ENCODE assay signal across 10 mouse cellular contexts in genomic region chr11:49764023-49764422, GRCm38 (mm10). TPM values are rescaled to one million over a fixed set of nuclear protein-coding genes. Genes with fewer than 3 reads are reported as not detected.
A peak's percentile ranks its signal among the peaks of the same experiment; 100 is the strongest.
DNase-seq lines count a peak whose midpoint lies in the region; ATAC-seq and TF ChIP-seq lines count a peak whose summit lies in the region.
"Had no signal": no experiment of that assay in that cellular context is flagged by ENCODE, and none has a peak within 500 bp of the region (broad histone marks: within the 10 kb centered on the region; RNA-seq: fewer than 3 reads in every experiment).

No protein-coding gene starts in this region.

- H3K36me3 ChIP-seq in liver, embryonic 13.5 days: no peaks in the 10 kb centered on the region
- no peaks in the 10 kb centered on the region for H3K36me3 ChIP-seq in liver, postnatal 0 days (replicated peaks; ENCODE audit: insufficient read depth, low read length)
- H3K36me3 ChIP-seq in embryonic facial prominence, embryonic 14.5 days (ENCODE audit: control insufficient read depth, insufficient read depth, low read length): no peaks in the 10 kb centered on the region
- no peaks in the 10 kb centered on the region for H3K36me3 ChIP-seq in limb, embryonic 14.5 days (ENCODE audit: control insufficient read depth, insufficient read depth, low read length)

- no peak for TF ChIP-seq EP300 in liver, postnatal 0 days (IDR thresholded peaks at IDR 0.05; ENCODE audit: low read depth)

- no peak for DNase-seq in gastrocnemius, adult 2 months
- no peak for DNase-seq in gastrocnemius, postnatal 36 days
- no peak for DNase-seq in liver, embryonic 13.5 days
- no peak for DNase-seq in liver, postnatal 0 days
- DNase-seq in embryonic facial prominence, embryonic 14.5 days (ENCODE audit: low spot score): no peak
- no peak for DNase-seq in limb, embryonic 14.5 days (ENCODE audit: low spot score)
- DNase-seq in cerebellum, adult 9-10 months: no peak
- DNase-seq in adrenal gland, postnatal 25 days: no peak

- H3K27ac ChIP-seq in gastrocnemius, adult 2 months: peak overlapping the region; percentile 52
- no peak overlapping the region for H3K27ac ChIP-seq in liver, embryonic 13.5 days
- H3K27ac ChIP-seq in liver, postnatal 0 days (ENCODE audit: low read depth): no peak overlapping the region
- peak overlapping the region; percentile 81 for H3K27ac ChIP-seq in embryonic facial prominence, embryonic 14.5 days (replicated peaks; ENCODE audit: low read depth, low read length)
- peak overlapping the region; percentile 85 for H3K27ac ChIP-seq in limb, embryonic 14.5 days (replicated peaks; ENCODE audit: low read depth, low read length)

- peak overlapping the region; percentile 37; the same call in 1 of the 2 replicates for H3K4me2 ChIP-seq in liver, embryonic 13.5 days
- H3K4me2 ChIP-seq in liver, postnatal 0 days (ENCODE audit: low read depth, low read length): no peak overlapping the region
- H3K4me2 ChIP-seq in embryonic facial prominence, embryonic 14.5 days (ENCODE audit: low read depth, low read length): 0 out of 2 replicates have a peak overlapping the region, but pooled peaks have one; percentile 10
- no peak overlapping the region; the same call in 1 of the 2 replicates for H3K4me2 ChIP-seq in limb, embryonic 14.5 days (replicated peaks; ENCODE audit: low read depth, low read length, severe bottlenecking)
- H3K4me2 ChIP-seq: midbrain, embryonic 11.5 days had no signal

- H3K4me1 ChIP-seq in liver, embryonic 13.5 days (replicated peaks): peaks cover 31% of the 10 kb centered on the region
- H3K4me1 ChIP-seq in liver, postnatal 0 days (ENCODE audit: insufficient read depth): peaks cover 11% of the 10 kb centered on the region; the same call in 1 of the 2 replicates
- H3K4me1 ChIP-seq in embryonic facial prominence, embryonic 14.5 days (ENCODE audit: control insufficient read depth, insufficient read depth, low read length): peaks cover 30% of the 10 kb centered on the region
- H3K4me1 ChIP-seq in limb, embryonic 14.5 days (ENCODE audit: control insufficient read depth, insufficient read depth, low read length): peaks cover 30% of the 10 kb centered on the region

- peak overlapping the region; percentile 23; the same call in 1 of the 2 replicates for H3K4me3 ChIP-seq in gastrocnemius, adult 2 months
- H3K4me3 ChIP-seq in liver, embryonic 13.5 days (replicated peaks): no peak overlapping the region
- no peak overlapping the region for H3K4me3 ChIP-seq in liver, postnatal 0 days (ENCODE audit: low read depth, low read length)
- no peak overlapping the region for H3K4me3 ChIP-seq in embryonic facial prominence, embryonic 14.5 days (ENCODE audit: low read depth, low read length)
- H3K4me3 ChIP-seq in limb, embryonic 14.5 days (replicated peaks; ENCODE audit: low read length): no peak overlapping the region

- WGBS in liver, embryonic 13.5 days (ENCODE audit: insufficient replicate concordance): 49% methylated on average over 4 of the region's 4 CpGs
- WGBS in liver, postnatal 0 days (ENCODE audit: insufficient replicate concordance): 35% methylated on average over 4 of the region's 4 CpGs
- 30% methylated on average over 4 of the region's 4 CpGs for WGBS in embryonic facial prominence, embryonic 14.5 days
- WGBS in limb, embryonic 14.5 days: 45% methylated on average over 4 of the region's 4 CpGs

- no peak for TF ChIP-seq POLR2A in limb, embryonic 14.5 days (IDR thresholded peaks at IDR 0.05; ENCODE audit: borderline replicate concordance, extremely low read depth, insufficient read depth, insufficient read length)

- no peak for ATAC-seq in liver, embryonic 13.5 days (ENCODE audit: low read depth)
- ATAC-seq in liver, postnatal 0 days: no peak
- peak; percentile 7; the same call in 1 of the 2 replicates for ATAC-seq in embryonic facial prominence, embryonic 14.5 days (ENCODE audit: low read depth)
- peak; percentile 0; the same call in 1 of the 2 replicates for ATAC-seq in limb, embryonic 14.5 days (ENCODE audit: low FRiP score, low read depth)
- ATAC-seq: inflammation-experienced regulatory T-cells, adult 6 months had no signal

- intact Hi-C loops in gastrocnemius, adult 2 months (cut with DNase I): no loop called here
- intact Hi-C loops in gastrocnemius, postnatal 36 days (cut with DNase I): no loop called here

- H3K9ac ChIP-seq in liver, embryonic 13.5 days: no peak overlapping the region
- no peak overlapping the region for H3K9ac ChIP-seq in liver, postnatal 0 days (replicated peaks)
- H3K9ac ChIP-seq in embryonic facial prominence, embryonic 14.5 days (ENCODE audit: low read depth, low read length): no peak overlapping the region
- no peak overlapping the region for H3K9ac ChIP-seq in limb, embryonic 14.5 days (ENCODE audit: low read depth, low read length, severe bottlenecking)

- no peaks in the 10 kb centered on the region for H3K9me3 ChIP-seq in liver, embryonic 13.5 days (replicated peaks)
- no peaks in the 10 kb centered on the region for H3K9me3 ChIP-seq in liver, postnatal 0 days (ENCODE audit: low read length)
- H3K9me3 ChIP-seq in embryonic facial prominence, embryonic 14.5 days (ENCODE audit: control insufficient read depth, low read length): no peaks in the 10 kb centered on the region
- H3K9me3 ChIP-seq in limb, embryonic 14.5 days (ENCODE audit: control insufficient read depth, low read length): no peaks in the 10 kb centered on the region

- TF ChIP-seq CTCF in gastrocnemius, adult 2 months (IDR thresholded peaks at IDR 0.05): no peak
- no peak for TF ChIP-seq CTCF in liver, postnatal 0 days (IDR thresholded peaks at IDR 0.05; ENCODE audit: low read depth)

- no peaks in the 10 kb centered on the region; the same call in 1 of the 2 replicates for H3K27me3 ChIP-seq in liver, embryonic 13.5 days
- H3K27me3 ChIP-seq in liver, postnatal 0 days (ENCODE audit: insufficient read depth, low read length): no peaks in the 10 kb centered on the region
- H3K27me3 ChIP-seq in embryonic facial prominence, embryonic 14.5 days (replicated peaks; ENCODE audit: control insufficient read depth, insufficient read depth, low read length): no peaks in the 10 kb centered on the region
- no peaks in the 10 kb centered on the region for H3K27me3 ChIP-seq in limb, embryonic 14.5 days (ENCODE audit: control insufficient read depth, insufficient read depth, low read length)

RNA-seq across cellular contexts. Expression of gene Gfpt2, which starts 30.0 kb away (rescaled TPM):
- total RNA-seq in gastrocnemius, adult 2 months (2021): 10 to 100 TPM in 1 of 2 experiments, 1 to 10 TPM in 1; 7.5 to 11.1 TPM
- total RNA-seq in gastrocnemius, postnatal 36 days (2021): 1 to 10 TPM; 5.7 to 6.2 TPM
- 1.6 and 1.8 TPM in 2 replicates for polyA plus RNA-seq in liver, embryonic 13.5 days (2015; fragmentation: Nextera tagmentation; extraction: Ambion mirVana)
- polyA plus RNA-seq in liver, postnatal 0 days (2015; fragmentation: Nextera tagmentation; extraction: Ambion mirVana): 0.65 and 0.81 TPM in 2 replicates
- 22.5 and 26.9 TPM in 2 replicates for polyA plus RNA-seq in embryonic facial prominence, embryonic 14.5 days (2014; fragmentation: Nextera tagmentation; extraction: Ambion mirVana)
- 27.4 and 31.1 TPM in 2 replicates for polyA plus RNA-seq in limb, embryonic 14.5 days (2012; rRNA removed)
- 24.8 and 27.7 TPM in 2 replicates for polyA plus RNA-seq in limb, embryonic 14.5 days (2014; fragmentation: Nextera tagmentation; extraction: Ambion mirVana)
- 2.8 and 2.9 TPM in 2 replicates for total RNA-seq in adrenal gland, postnatal 25 days (2021)

RNA-seq across cellular contexts. Expression of gene Cnot6, which starts 51.5 kb away (rescaled TPM):
- total RNA-seq in gastrocnemius, adult 2 months (2021): 10 to 100 TPM in 1 of 2 experiments, 1 to 10 TPM in 1; 8.1 to 14.5 TPM
- total RNA-seq in gastrocnemius, postnatal 36 days (2021): 10 to 100 TPM in 1 of 2 experiments, 1 to 10 TPM in 1; 9.7 to 10.5 TPM
- 24.4 and 30.4 TPM in 2 replicates for polyA plus RNA-seq in liver, embryonic 13.5 days (2015; fragmentation: Nextera tagmentation; extraction: Ambion mirVana)
- 16.9 and 18.1 TPM in 2 replicates for polyA plus RNA-seq in liver, postnatal 0 days (2015; fragmentation: Nextera tagmentation; extraction: Ambion mirVana)
- 56.4 and 60.1 TPM in 2 replicates for polyA plus RNA-seq in embryonic facial prominence, embryonic 14.5 days (2014; fragmentation: Nextera tagmentation; extraction: Ambion mirVana)
- 65.2 and 68.1 TPM in 2 replicates for polyA plus RNA-seq in limb, embryonic 14.5 days (2012; rRNA removed)
- 57.0 and 59.7 TPM in 2 replicates for polyA plus RNA-seq in limb, embryonic 14.5 days (2014; fragmentation: Nextera tagmentation; extraction: Ambion mirVana)
- 53.0 and 58.6 TPM in 2 replicates for total RNA-seq in adrenal gland, postnatal 25 days (2021)

Comparison
In these comparisons a context has a peak if more than half of its experiments do, and no peak if none do; other contexts are left out.
1. H3K4me2 ChIP-seq: peak in liver, embryonic 13.5 days (single experiment) and embryonic facial prominence, embryonic 14.5 days (single experiment); none in liver, postnatal 0 days (single experiment) and limb, embryonic 14.5 days (single experiment).
2. H3K27ac ChIP-seq: peak in gastrocnemius, adult 2 months (single experiment), embryonic facial prominence, embryonic 14.5 days (single experiment) and limb, embryonic 14.5 days (single experiment); none in liver, embryonic 13.5 days (single experiment) and liver, postnatal 0 days (single experiment).
3. ATAC-seq: peak in embryonic facial prominence, embryonic 14.5 days (single experiment) and limb, embryonic 14.5 days (single experiment); none in liver, embryonic 13.5 days (single experiment) and liver, postnatal 0 days (single experiment).